Mouse (Mus musculus) brain, embryonic 18.5 days (tissue): Measurements from ENCODE around the gene Faf1.

ENCODE experiments used
- DNase-seq: peaks from one replicate; pipeline ENCODE4 v3.0.0-alpha.2; 2012; ENCODE audit warnings: low read depth, low spot score

Faf1 gene

GRCm38 (mm10) chr4:109978858-109979340 is 302.5 kb downstream of the Faf1 start:
- no peak for DNase-seq

DNA sequence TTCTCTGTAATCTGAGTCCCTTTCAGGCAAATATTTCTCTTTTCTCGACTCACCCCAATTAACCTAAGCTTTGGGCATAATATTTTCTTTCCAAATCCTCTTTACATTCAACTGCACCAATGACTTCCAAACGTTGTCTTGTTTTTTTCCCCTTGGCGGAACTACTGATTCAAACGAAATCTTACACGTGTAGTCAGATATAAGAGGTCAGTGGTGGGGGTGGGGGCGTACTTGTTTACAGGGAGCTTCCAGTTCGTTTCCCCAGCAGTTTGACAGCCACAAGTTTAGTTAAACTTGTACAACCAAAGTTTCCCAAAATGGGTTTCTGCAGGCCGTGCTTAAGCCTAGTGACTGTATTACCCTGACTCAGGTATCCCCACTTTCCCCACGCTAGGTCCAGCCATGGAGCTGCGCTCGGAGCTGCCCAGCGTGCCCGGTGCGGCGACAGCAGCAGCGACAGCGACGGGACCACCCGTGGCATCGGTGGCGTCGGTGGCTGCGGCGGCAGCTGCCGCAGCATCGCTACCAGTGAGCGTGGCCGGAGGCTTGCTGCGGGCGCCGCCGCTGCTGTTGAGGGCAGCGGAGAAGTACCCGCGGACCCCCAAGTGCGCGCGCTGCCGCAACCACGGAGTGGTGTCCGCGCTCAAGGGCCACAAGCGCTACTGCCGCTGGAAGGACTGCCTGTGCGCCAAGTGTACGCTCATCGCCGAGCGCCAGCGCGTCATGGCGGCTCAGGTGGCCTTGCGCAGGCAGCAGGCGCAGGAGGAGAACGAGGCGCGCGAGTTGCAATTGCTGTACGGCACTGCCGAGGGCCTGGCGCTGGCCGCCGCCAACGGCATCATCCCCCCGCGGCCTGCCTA is 303.3 kb downstream of the Faf1 start:
- no peak for DNase-seq

- no peak for DNase-seq
Observed at GRCm38 (mm10) chr4:109980321-109981082, 304.1 kb downstream of the Faf1 start.

GRCm38 (mm10) chr4:109981083-109981870 is 304.9 kb downstream of the Faf1 start:
- DNase-seq = no peak

GRCm38 (mm10) chr4:109981871-109982680 is 305.7 kb downstream of the Faf1 start:
- no peak for DNase-seq

- DNase-seq = no peak
Observed at GRCm38 (mm10) chr4:109982681-109983265, 306.4 kb downstream of the Faf1 start.

DNA sequence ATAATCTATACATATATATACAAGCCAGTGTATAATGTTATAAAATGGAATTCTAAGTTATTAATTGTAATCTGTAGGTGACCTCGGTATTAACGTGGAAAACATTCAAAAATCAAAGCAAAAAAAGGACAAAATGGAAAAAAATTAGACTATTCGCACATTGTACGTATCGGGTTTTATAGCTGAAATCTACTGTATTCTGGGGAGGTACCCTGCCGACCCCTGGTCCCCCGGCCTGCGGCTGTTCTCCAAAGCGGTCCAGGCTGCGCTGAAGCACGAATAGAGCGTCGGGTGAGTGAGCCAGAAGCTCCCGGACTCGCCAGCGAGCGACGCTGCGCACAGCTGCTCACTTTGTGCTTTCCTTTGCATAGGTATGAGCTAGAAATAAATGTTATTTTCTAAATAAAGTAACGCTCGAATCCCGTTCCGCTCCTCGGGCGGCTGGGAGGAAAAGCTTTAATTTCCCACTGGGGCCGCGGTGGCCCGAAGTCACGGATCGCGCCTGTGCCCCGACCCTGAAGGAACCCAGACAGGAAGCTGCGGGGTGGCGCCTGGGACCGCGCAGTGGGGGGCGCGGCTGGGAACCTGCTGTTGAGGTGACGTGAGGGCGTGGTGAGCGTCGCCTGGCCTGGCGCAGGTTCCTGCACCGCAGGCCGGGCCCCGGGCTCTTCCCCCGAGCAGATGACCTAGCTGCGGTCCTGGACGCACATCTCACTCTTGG is 307.1 kb downstream of the Faf1 start:
- DNase-seq = no peak

DNA sequence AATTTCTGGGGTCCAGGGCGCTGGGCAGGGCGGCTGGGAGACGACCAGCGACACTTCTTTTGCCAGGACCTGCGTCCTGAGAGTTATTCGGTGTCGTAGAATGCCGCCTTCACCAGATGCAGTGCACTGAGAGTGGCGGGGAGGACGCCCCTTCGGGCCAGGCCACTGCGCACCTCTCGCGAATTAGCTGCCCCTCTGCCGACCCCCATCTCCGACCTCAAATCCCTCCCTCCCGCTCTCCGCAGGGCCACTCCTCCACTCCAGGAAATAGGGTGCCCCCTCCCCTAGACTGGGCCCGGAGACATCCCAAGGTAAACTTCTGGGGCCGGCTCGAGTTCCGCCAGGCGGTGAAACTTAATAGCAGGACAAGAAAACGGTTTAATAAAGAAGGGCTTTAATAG is 307.6 kb downstream of the Faf1 start:
- DNase-seq = no peak

GRCm38 (mm10) chr4:109984496-109985423 is 308.4 kb downstream of the Faf1 start:
- no peak for DNase-seq

DNA sequence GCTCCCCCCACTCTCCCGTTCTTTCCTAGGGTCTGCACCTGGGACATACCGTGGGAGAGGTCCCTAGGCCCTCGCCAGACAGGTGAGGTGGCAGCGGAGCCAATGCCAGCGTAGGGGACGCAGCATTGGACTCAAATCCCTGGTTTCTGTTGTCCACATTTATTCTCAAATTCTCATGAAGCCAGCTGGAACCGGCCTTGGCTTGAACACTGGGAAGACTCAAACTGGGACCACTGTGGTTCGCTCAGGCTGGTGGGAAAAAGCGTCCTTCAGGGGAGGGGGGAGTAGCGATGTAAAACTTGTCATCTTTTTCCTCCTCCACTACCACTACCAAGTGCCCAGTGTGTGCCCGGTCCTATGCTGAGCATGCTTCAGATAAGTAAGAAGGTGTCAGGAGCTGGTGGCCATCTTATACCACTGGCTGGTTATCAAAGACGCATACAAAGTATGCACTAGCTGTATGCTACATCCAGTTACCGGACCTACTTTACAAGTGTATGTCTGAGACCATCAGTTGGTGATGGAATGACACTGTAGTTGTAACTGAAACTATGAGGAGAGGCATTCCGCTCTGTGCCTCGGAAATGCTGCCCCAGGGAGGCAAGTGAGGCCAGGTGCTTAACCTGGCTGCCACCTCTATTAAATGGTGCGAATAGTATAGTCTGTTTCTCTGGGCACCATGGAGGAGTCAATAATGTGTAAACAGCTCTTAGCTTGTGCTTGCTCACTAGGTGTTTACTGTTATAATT is 309.2 kb downstream of the Faf1 start:
- no peak for DNase-seq

GRCm38 (mm10) chr4:109986301-109986700 is 309.9 kb downstream of the Faf1 start:
- DNase-seq = no peak

- no peak for DNase-seq
Observed at GRCm38 (mm10) chr4:109986748-109987355, 310.5 kb downstream of the Faf1 start.

DNA sequence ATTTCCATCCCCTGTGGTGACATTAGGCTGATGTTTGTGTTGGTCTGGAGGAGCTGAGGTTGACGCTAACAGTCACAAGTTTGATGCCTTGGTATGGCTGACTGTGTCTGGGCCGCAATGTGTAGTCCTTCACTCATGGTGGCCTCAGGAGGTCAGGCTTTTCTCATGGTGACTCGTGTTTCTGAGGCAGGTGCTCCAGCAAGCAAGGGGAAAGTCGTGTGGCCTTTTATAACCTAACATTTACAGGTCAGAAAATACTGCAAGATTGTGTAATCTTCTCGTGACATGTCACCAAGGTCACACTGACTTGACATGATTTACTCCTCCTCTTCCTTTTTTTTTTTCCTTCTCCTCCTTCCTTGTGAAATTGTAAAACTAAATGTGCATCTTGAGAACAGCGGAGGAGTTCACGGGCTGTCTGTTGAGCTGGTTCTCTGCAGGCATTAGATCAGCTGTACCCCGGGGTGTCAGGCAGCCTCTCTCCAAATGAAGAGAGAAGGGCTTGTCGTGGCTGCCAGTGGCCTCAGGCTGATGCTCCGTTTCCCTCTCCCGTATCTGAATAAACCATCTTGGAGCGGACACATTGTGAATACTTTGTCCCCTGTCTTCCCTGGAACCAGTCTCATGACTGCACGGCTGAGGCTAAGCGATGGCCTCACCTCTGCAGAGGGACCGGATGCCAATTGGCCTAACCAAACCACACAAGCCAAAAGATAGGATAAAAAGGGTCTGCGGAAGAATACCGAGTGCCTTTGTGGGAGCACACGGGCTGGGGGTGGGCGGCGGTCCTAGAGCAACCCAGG is 311.4 kb downstream of the Faf1 start:
- DNase-seq = no peak

GRCm38 (mm10) chr4:109988411-109988810 is 312.0 kb downstream of the Faf1 start:
- DNase-seq = no peak

DNA sequence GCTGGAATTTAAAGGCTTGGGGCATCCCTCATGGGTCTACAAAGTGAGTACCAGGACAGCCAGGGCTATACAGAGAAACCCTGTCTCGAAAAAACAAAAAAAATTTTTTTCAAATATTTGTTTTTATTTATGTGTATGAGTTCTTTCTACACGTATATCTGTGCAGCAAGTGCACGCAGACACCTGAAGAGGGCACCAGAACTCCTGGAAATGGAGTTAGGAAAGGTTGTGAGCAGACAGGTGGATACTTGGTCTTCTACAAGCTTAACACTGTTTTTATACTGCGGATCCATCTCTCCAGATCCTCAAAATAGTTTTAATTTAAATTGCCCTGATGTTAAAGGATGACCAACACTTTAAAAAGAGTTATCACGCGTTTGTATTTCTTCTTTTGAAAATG is 312.8 kb downstream of the Faf1 start:
- DNase-seq = no peak

DNA sequence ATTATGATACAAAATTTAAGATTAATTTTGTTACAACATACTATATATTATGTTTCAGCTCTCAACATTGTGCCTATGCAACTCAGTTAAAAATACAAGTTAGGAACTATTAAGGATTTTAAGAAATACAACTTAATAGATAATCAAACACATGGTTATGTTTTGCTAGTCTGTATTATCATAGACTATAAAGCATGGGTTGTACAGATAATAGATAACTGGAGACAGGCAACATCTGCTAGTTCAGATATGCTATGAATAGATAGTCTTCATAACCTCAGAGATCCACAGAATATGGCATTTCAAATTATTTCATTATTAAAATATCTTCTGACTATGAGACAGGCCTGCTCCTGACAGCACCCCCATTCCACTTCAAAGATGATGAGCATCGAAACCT is 329.7 kb downstream of the Faf1 start:
- no peak for DNase-seq
